Mouse (Mus musculus): Measurements from ENCODE around the gene Mtif2. TPM values are rescaled to one million over a fixed set of nuclear protein-coding genes. Genes with fewer than 3 reads are reported as not detected.
"Not testable (repeated sequence)": the region's sequence is repeated elsewhere in the genome, so short reads cannot be mapped to it uniquely, and the experiment has no call there.

Gene Mtif2
- polyA plus RNA-seq, 1 experiment from 2014 or later, result 37.9 TPM

- Histone ChIP-seq H3K27ac (no peak overlapping the region), H3K9ac (no peak overlapping the region), H3K27me3 (no peaks in the 10 kb centered on the region), H3K4me1 (peaks cover 7% of the 10 kb centered on the region), H3K4me2 (no peak overlapping the region), H3K4me3 (no peak overlapping the region), H3K9me3 (no peaks in the 10 kb centered on the region), H3K36me3 (peaks cover 35% of the 10 kb centered on the region)
- no peak for ATAC-seq (ENCODE audit: insufficient number of reproducible peaks, low FRiP score, low TSS enrichment, low read depth)
- WGBS, result 89% methylated on average over 3 of the region's 3 CpGs
Measured at GRCm38 (mm10) chr11:29544225-29544945, 18.2 kb downstream of the Mtif2 start.

- not testable (repeated sequence) for H3K27me3 ChIP-seq; H3K4me2 ChIP-seq; H3K4me1 ChIP-seq; H3K4me3 ChIP-seq; H3K27ac ChIP-seq; ATAC-seq (ENCODE audit: insufficient number of reproducible peaks, low FRiP score, low TSS enrichment, low read depth); H3K9ac ChIP-seq; H3K9me3 ChIP-seq
- 84% methylated on average over 4 of the region's 4 CpGs for WGBS
- peaks cover 33% of the 10 kb centered on the region for H3K36me3 ChIP-seq
Measured at GRCm38 (mm10) chr11:29545150-29545752, 19.0 kb downstream of the Mtif2 start.

- 87% methylated on average over 2 of the region's 2 CpGs for WGBS
- not testable (repeated sequence) for H3K27me3 ChIP-seq; H3K9me3 ChIP-seq; H3K4me1 ChIP-seq; ATAC-seq (ENCODE audit: insufficient number of reproducible peaks, low FRiP score, low TSS enrichment, low read depth); H3K9ac ChIP-seq
- Histone ChIP-seq H3K36me3 (peaks cover 28% of the 10 kb centered on the region), H3K27ac (peak overlapping the region; percentile 93; the same call in 1 of the 2 replicates), H3K4me3 (peak overlapping the region; percentile 75), H3K4me2 (peak overlapping the region; percentile 44)
Measured at GRCm38 (mm10) chr11:29546297-29546696, 20.1 kb downstream of the Mtif2 start.

GRCm38 (mm10) chr11:29546762-29547161 lies 20.6 kb downstream of the Mtif2 start:
- WGBS, result 22% methylated on average over 2 of the region's 2 CpGs

GRCm38 (mm10) chr11:29547249-29547751 lies 21.1 kb downstream of the Mtif2 start:
- H3K9me3 ChIP-seq, result no peaks in the 10 kb centered on the region
- H3K36me3 ChIP-seq, result peaks cover 25% of the 10 kb centered on the region
- H3K27me3 ChIP-seq, result no peaks in the 10 kb centered on the region
- H3K4me3 ChIP-seq, result peak overlapping the region; percentile 75
- ATAC-seq (ENCODE audit: insufficient number of reproducible peaks, low FRiP score, low TSS enrichment, low read depth), result peak; percentile 32; the same call in 1 of the 2 replicates
- peak overlapping the region; percentile 44 for H3K4me2 ChIP-seq
- peaks cover 7% of the 10 kb centered on the region for H3K4me1 ChIP-seq
- peak overlapping the region; percentile 92 for H3K9ac ChIP-seq
- WGBS, result under 1% methylated on average over 27 of the region's 27 CpGs
- H3K27ac ChIP-seq, result peak overlapping the region; percentile 93

More at GRCm38 (mm10) chr11:29546762-29547161, 20.6 kb downstream of the Mtif2 start:
- peak overlapping the region; percentile 75 for H3K4me3 ChIP-seq
- H3K36me3 ChIP-seq, result peaks cover 27% of the 10 kb centered on the region
- peak overlapping the region; percentile 92 for H3K9ac ChIP-seq
- no peaks in the 10 kb centered on the region for H3K9me3 ChIP-seq
- no peak for ATAC-seq (ENCODE audit: insufficient number of reproducible peaks, low FRiP score, low TSS enrichment, low read depth)
- peak overlapping the region; percentile 44 for H3K4me2 ChIP-seq
- peak overlapping the region; percentile 93; the same call in 1 of the 2 replicates for H3K27ac ChIP-seq
- H3K4me1 ChIP-seq, result peaks cover 7% of the 10 kb centered on the region
- no peaks in the 10 kb centered on the region for H3K27me3 ChIP-seq

GRCm38 (mm10) chr11:29547752-29548503 lies 21.7 kb downstream of the Mtif2 start, which contains the start of the genes Clhc1 and Rps27a:
Gene Clhc1 (plus strand): TSS chr11:29547950.
Gene Rps27a (minus strand): TSS chr11:29548109.
- H3K4me2 ChIP-seq, result peak within 1 kb of the TSS; percentile 55
- 1% methylated on average over 46 of the region's 46 CpGs for WGBS
- ATAC-seq (ENCODE audit: insufficient number of reproducible peaks, low FRiP score, low TSS enrichment, low read depth), result peak; percentile 96

GRCm38 (mm10) chr11:29548504-29549424 lies 22.6 kb downstream of the Mtif2 start:
- WGBS, result 22% methylated on average over 23 of the region's 23 CpGs
- H3K9me3 ChIP-seq, result no peaks in the 10 kb centered on the region
- no peaks in the 10 kb centered on the region for H3K27me3 ChIP-seq
- H3K4me2 ChIP-seq, result peak overlapping the region; percentile 55
- H3K4me1 ChIP-seq, result peaks cover 7% of the 10 kb centered on the region
- peaks cover 20% of the 10 kb centered on the region for H3K36me3 ChIP-seq
- peak overlapping the region; percentile 92 for H3K9ac ChIP-seq
- H3K4me3 ChIP-seq, result peak overlapping the region; percentile 75
- H3K27ac ChIP-seq, result peak overlapping the region; percentile 93
- ATAC-seq (ENCODE audit: insufficient number of reproducible peaks, low FRiP score, low TSS enrichment, low read depth), result no peak

More at GRCm38 (mm10) chr11:29547752-29548503, 21.7 kb downstream of the Mtif2 start, which contains the start of the genes Clhc1 and Rps27a:
- H3K36me3 ChIP-seq, result peaks cover 23% of the 10 kb centered on the region
- peak within 1 kb of the TSS; percentile 75 for H3K4me3 ChIP-seq
- H3K27me3 ChIP-seq, result no peaks in the 10 kb centered on the region
- no peaks in the 10 kb centered on the region for H3K9me3 ChIP-seq
- peak within 1 kb of the TSS; percentile 93 for H3K27ac ChIP-seq
- peak within 1 kb of the TSS; percentile 92 for H3K9ac ChIP-seq
- peaks cover 7% of the 10 kb centered on the region for H3K4me1 ChIP-seq

GRCm38 (mm10) chr11:29549425-29549778 lies 23.2 kb downstream of the Mtif2 start:
- Histone ChIP-seq H3K4me3 (no peak overlapping the region), H3K4me1 (peaks cover 7% of the 10 kb centered on the region), H3K9ac (no peak overlapping the region), H3K36me3 (peaks cover 14% of the 10 kb centered on the region), H3K27ac (no peak overlapping the region), H3K9me3 (no peaks in the 10 kb centered on the region), H3K4me2 (no peak overlapping the region), H3K27me3 (no peaks in the 10 kb centered on the region)
- no peak for ATAC-seq (ENCODE audit: insufficient number of reproducible peaks, low FRiP score, low TSS enrichment, low read depth)
- 87% methylated on average over 1 of the region's 1 CpGs for WGBS

GRCm38 (mm10) chr11:29560452-29560851 lies 34.2 kb downstream of the Mtif2 start:
- 88% methylated on average over 9 of the region's 9 CpGs for WGBS

GRCm38 (mm10) chr11:29560990-29561389 lies 34.8 kb downstream of the Mtif2 start:
- H3K36me3 ChIP-seq, result no peaks in the 10 kb centered on the region
- 80% methylated on average over 3 of the region's 3 CpGs for WGBS
- H3K27ac ChIP-seq, result no peak overlapping the region
- H3K4me1 ChIP-seq, result no peaks in the 10 kb centered on the region
- no peak overlapping the region for H3K4me2 ChIP-seq
- no peaks in the 10 kb centered on the region for H3K27me3 ChIP-seq
- H3K9me3 ChIP-seq, result no peaks in the 10 kb centered on the region
- ATAC-seq (ENCODE audit: insufficient number of reproducible peaks, low FRiP score, low TSS enrichment, low read depth), result no peak
- no peak overlapping the region for H3K9ac ChIP-seq
- no peak overlapping the region for H3K4me3 ChIP-seq

More at GRCm38 (mm10) chr11:29560452-29560851, 34.2 kb downstream of the Mtif2 start:
- Histone ChIP-seq H3K4me1 (no peaks in the 10 kb centered on the region), H3K27me3 (no peaks in the 10 kb centered on the region), H3K4me3 (no peak overlapping the region), H3K27ac (no peak overlapping the region), H3K36me3 (no peaks in the 10 kb centered on the region), H3K9ac (no peak overlapping the region), H3K4me2 (no peak overlapping the region), H3K9me3 (no peaks in the 10 kb centered on the region)
- no peak for ATAC-seq (ENCODE audit: insufficient number of reproducible peaks, low FRiP score, low TSS enrichment, low read depth)

- Histone ChIP-seq H3K4me1 (no peaks in the 10 kb centered on the region), H3K9me3 (no peaks in the 10 kb centered on the region), H3K27me3 (no peaks in the 10 kb centered on the region), H3K9ac (no peak overlapping the region), H3K4me3 (no peak overlapping the region), H3K4me2 (no peak overlapping the region), H3K36me3 (no peaks in the 10 kb centered on the region), H3K27ac (no peak overlapping the region)
- ATAC-seq (ENCODE audit: insufficient number of reproducible peaks, low FRiP score, low TSS enrichment, low read depth), result no peak
- WGBS, result 82% methylated on average over 2 of the region's 2 CpGs
Measured at GRCm38 (mm10) chr11:29563406-29563805, 37.2 kb downstream of the Mtif2 start.
